Mouse (Mus musculus): Measurements from ENCODE around the gene Mrpl57.
"Not testable (repeated sequence)": the region's sequence is repeated elsewhere in the genome, so short reads cannot be mapped to it uniquely, and the experiment has no call there.

GRCm38 (mm10) chr14:57856037-57856436, 30.0 kb downstream of the Mrpl57 start:
- TF ChIP-seq CTCF (IDR thresholded peaks at IDR 0.05; ENCODE audit: borderline replicate concordance, insufficient read depth, low read depth, low read length); POLR2A (IDR thresholded peaks at IDR 0.05; ENCODE audit: borderline replicate concordance, insufficient read depth, low read length): not testable (repeated sequence)

Measured in cerebellum, adult 2 months (tissue).